Mouse (Mus musculus) kidney, embryonic 14.5 days (tissue): ENCODE measurements around the gene Rhoh. TPM values are rescaled to one million over a fixed set of nuclear protein-coding genes. Genes with fewer than 3 reads are reported as not detected.

ENCODE experiments used
- ATAC-seq: fragments of 200-750 bp; cut with Nextera tagmentation; 2 replicates; pipeline ENCODE4 v1.8.0; 2017; ENCODE audit warnings: moderate number of reproducible peaks, mild to moderate bottlenecking, moderate TSS enrichment, moderate library complexity; ENCODE audit not compliant: low FRiP score, low TSS enrichment
- H3K27ac ChIP-seq: fragments of 300-500 bp; sonication (generic); 2 replicates; pipeline ENCODE4 v1.5.1; 2014; ENCODE audit warnings: low read depth, mild to moderate bottlenecking, low read length, moderate library complexity, mixed read lengths
- H3K27me3 ChIP-seq: fragments of 300-500 bp; sonication (generic); 2 replicates; pipeline ENCODE4 v1.6.1; 2014; ENCODE audit warnings: mild to moderate bottlenecking, low read length; ENCODE audit not compliant: control insufficient read depth, insufficient read depth
- H3K36me3 ChIP-seq: fragments of 300-500 bp; sonication (generic); 2 replicates; pipeline ENCODE4 v1.6.1; 2014; ENCODE audit warnings: low read length, mixed read lengths; ENCODE audit not compliant: control insufficient read depth, insufficient read depth
- H3K4me1 ChIP-seq: fragments of 300-500 bp; sonication (generic); 2 replicates; pipeline ENCODE4 v1.6.1; 2014; ENCODE audit warnings: low read length, mixed read lengths; ENCODE audit not compliant: control insufficient read depth, insufficient read depth
- H3K4me2 ChIP-seq: fragments of 300-500 bp; sonication (generic); replicated peaks from 2 replicates; pipeline ENCODE4 v1.6.1; 2014; ENCODE audit warnings: low read depth, mild to moderate bottlenecking, low read length
- H3K4me3 ChIP-seq: fragments of 300-500 bp; sonication (generic); 2 replicates; pipeline ENCODE4 v1.5.1; 2014; ENCODE audit warnings: mild to moderate bottlenecking, low read length
- H3K9ac ChIP-seq: fragments of 300-500 bp; sonication (generic); 2 replicates; pipeline ENCODE4 v1.6.1; 2014; ENCODE audit warnings: low read depth, mild to moderate bottlenecking, low read length, moderate library complexity
- H3K9me3 ChIP-seq: fragments of 300-500 bp; sonication (generic); 2 replicates; pipeline ENCODE4 v1.6.1; 2016; ENCODE audit warnings: low read length; ENCODE audit not compliant: control insufficient read depth
- WGBS: fragments of 180-500 bp; shearing (Covaris S2); extraction: QIAGEN DNeasy Blood & Tissue Kit; methylation state at CpG from one replicate; pipeline ENCODE4 v1.1.7; 2014; 5-methylcytosine and 5-hydroxymethylcytosine counted together
- polyA plus RNA-seq: library from polyadenylated mRNA; unstranded; fragments of >200 nt; fragmentation: Nextera tagmentation; extraction: Ambion mirVana; gene quantifications from 2 replicates; pipeline ENCODE4 v1.2.1, GENCODE M21; 2014

Rhoh gene
- polyA plus RNA-seq, 1 experiment from 2014 or later: 0.57 TPM

DNA sequence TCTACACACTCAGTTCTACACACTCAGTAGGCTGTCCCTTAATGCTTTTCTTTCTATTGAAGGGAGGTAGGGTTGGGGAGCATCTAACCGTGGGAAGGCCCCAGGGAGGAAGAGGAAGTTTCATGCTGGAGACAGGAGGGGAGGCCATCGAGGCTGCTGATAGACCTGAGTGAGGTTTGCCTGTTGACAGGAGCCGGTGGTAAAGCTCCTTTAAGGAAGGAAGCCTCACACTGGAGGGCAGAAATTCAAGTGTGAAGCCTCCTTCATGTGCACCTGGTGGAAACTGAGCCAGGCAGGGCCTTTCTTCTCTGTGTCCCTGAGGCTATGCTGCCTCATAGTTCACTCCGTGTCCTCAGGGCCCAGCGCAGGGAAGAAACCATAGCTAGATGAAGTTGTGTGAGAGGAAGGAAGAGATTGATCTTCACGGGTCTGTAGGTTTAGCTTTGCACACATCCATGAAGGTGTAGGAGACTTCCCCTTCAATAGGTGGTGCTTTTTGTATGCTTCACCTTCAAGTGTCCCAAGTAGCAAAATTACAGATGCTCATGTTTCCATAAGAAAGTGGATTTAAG, 34.2 kb downstream of the Rhoh start:
- no peak overlapping the region for H3K9ac ChIP-seq
- no peaks in the 10 kb centered on the region for H3K4me1 ChIP-seq
- H3K27me3 ChIP-seq: no peaks in the 10 kb centered on the region
- no peak overlapping the region for H3K27ac ChIP-seq
- H3K4me3 ChIP-seq: no peak overlapping the region
- no peak overlapping the region for H3K4me2 ChIP-seq
- H3K36me3 ChIP-seq: no peaks in the 10 kb centered on the region
- no peaks in the 10 kb centered on the region for H3K9me3 ChIP-seq
- no peak for ATAC-seq
- 69% methylated on average over 6 of the region's 6 CpGs for WGBS

DNA sequence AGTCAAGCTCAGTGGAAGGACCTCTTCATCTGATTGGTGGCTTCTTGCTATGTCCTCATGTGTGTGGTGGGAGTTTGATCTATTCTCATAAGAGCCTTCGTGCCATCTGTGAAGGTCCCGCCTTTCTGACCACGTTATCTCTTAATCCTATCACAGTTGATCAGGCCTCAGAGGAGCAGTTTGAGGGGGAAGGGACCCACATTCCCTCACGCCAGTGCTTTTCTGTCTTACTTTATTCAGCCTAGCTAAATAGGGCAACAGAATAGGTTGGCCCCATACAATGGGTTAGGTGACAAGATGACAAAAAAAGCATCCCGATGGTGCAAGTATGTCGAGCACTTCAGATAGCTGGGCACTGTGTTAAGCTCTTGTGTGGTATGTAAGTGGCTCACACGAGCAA, 34.8 kb downstream of the Rhoh start:
- ATAC-seq: no peak
- WGBS: 84% methylated on average over 7 of the region's 7 CpGs
- Histone ChIP-seq H3K9ac (no peak overlapping the region), H3K27ac (no peak overlapping the region), H3K4me2 (no peak overlapping the region), H3K4me1 (0 out of 2 replicates have a peak, but pooled peaks cover 2% of the 10 kb centered on the region), H3K9me3 (no peaks in the 10 kb centered on the region), H3K27me3 (no peaks in the 10 kb centered on the region), H3K36me3 (no peaks in the 10 kb centered on the region), H3K4me3 (no peak overlapping the region)

DNA sequence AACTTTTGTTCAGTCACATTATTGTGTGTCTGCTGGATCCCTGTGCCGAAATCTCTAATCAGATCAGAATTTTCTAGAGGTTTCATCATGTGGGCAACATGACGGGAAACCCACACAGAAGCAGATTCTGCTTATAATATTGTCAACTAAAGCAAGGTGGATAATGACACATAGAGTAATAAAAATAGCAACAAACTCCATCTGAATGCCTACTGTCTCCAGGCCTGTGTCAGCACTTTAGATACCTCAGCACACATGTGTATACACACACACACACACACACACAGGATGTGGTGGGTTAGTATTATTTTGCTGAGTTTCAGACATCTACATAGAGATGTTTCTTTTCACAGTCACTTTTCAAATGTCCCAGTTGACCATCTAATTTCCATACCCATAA, 36.7 kb downstream of the Rhoh start:
- Histone ChIP-seq H3K27me3 (no peaks in the 10 kb centered on the region), H3K27ac (no peak overlapping the region), H3K9ac (no peak overlapping the region), H3K36me3 (no peaks in the 10 kb centered on the region), H3K4me2 (no peak overlapping the region), H3K4me3 (no peak overlapping the region), H3K4me1 (0 out of 2 replicates have a peak, but pooled peaks cover 5% of the 10 kb centered on the region), H3K9me3 (peaks cover 1% of the 10 kb centered on the region; the same call in 1 of the 2 replicates)
- 92% methylated on average over 2 of the region's 2 CpGs for WGBS
- no peak for ATAC-seq

DNA sequence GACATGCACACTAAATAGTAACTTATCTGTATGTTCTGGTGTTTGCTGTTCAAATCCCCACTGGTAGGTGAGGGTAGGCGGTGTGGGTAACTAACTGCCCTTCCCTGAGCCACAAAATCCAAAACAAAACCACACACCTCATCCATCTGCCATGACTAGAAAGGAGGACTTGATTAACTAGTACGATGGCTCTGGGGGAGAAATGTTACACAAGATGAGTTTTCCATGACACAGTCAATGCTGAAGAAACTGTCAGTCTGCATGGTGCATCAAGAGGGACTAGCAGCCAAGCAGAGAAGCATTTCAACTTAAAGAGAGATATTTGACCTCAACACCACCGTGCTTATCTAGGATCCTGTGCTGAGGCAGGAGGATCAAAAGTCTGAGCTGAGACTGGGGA, 37.7 kb downstream of the Rhoh start:
- Histone ChIP-seq H3K4me2 (no peak overlapping the region), H3K27ac (no peak overlapping the region), H3K9me3 (peaks cover 11% of the 10 kb centered on the region), H3K4me1 (0 out of 2 replicates have a peak, but pooled peaks cover 5% of the 10 kb centered on the region), H3K36me3 (no peaks in the 10 kb centered on the region), H3K27me3 (no peaks in the 10 kb centered on the region), H3K9ac (no peak overlapping the region), H3K4me3 (no peak overlapping the region)
- 70% methylated on average over 3 of the region's 3 CpGs for WGBS
- ATAC-seq: no peak

DNA sequence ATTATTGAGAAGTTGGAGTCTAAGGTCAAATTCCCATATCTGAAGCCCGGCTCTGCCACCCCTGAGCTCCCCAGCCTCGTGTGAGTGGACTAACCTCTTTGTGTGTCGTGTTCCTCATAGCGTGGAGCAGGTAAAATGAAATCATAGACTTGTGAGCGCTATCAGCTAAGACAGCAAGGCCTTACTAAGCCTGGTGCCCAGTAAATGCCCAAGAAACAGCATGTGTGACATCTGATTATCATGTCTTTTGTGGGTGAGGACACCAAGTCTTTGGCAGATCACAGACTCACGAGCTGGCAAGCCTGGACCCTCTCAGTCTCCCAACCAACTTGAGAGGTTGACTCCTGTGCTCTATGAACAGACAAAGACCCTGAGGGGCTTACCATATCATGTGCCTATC, 39.1 kb downstream of the Rhoh start:
- no peak for ATAC-seq
- 92% methylated on average over 6 of the region's 6 CpGs for WGBS
- H3K27me3 ChIP-seq: no peaks in the 10 kb centered on the region
- 0 out of 2 replicates have a peak, but pooled peaks cover 5% of the 10 kb centered on the region for H3K4me1 ChIP-seq
- no peak overlapping the region for H3K4me2 ChIP-seq
- no peak overlapping the region for H3K27ac ChIP-seq
- no peak overlapping the region for H3K4me3 ChIP-seq
- H3K36me3 ChIP-seq: no peaks in the 10 kb centered on the region
- peaks cover 25% of the 10 kb centered on the region for H3K9me3 ChIP-seq
- no peak overlapping the region for H3K9ac ChIP-seq

DNA sequence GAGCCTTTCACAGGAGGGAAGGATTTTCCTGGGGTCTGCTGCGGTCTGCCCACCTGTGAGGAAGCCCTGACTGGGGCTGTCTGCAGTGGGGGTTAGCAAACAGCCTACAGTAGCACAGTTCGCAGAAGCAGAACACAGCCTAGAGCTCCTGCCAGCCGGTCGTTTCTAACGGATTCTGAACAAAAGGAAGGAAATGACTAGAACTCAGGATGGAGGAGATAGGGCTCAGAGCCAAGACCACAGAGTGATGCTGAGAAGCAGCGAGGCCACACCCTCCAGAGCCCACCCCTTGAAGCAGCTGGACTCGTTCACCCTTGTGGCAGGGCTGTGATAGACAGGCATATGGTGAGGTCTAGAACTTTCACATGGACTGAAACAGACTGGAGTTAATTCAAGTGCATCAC, 39.9 kb downstream of the Rhoh start:
- no peaks in the 10 kb centered on the region for H3K27me3 ChIP-seq
- H3K4me3 ChIP-seq: no peak overlapping the region
- 0 out of 2 replicates have a peak, but pooled peaks cover 5% of the 10 kb centered on the region for H3K4me1 ChIP-seq
- peak; percentile 72; the same call in 1 of the 2 replicates for ATAC-seq
- no peaks in the 10 kb centered on the region for H3K36me3 ChIP-seq
- no peak overlapping the region for H3K4me2 ChIP-seq
- no peak overlapping the region for H3K27ac ChIP-seq
- WGBS: 46% methylated on average over 7 of the region's 7 CpGs
- H3K9me3 ChIP-seq: peaks cover 25% of the 10 kb centered on the region
- no peak overlapping the region for H3K9ac ChIP-seq

DNA sequence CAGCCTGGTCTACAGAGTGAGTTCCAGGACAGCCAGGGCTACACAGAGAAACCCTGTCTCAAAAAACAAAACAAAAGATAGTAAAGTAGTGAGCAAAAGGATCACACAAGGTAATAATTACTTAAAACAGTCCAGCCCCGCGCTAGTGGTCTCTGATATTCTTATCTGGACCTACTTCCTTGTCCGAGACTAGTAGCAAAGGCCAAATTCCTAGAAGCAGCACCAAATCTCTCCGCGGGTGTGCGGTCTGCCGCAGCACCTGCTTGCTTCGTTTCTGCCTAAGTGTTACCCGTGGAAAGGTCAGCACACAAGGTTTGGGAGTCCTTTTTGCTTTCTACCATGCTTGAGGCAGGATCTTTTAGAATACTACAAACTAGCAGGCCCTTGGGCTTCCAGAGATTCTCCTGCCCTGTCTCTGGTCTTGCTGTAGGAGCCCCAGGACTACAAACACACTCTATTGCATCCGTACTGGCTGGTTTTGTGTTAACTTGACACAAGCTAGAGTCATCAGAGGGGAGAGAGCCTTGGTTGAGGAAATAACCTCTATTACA, 40.9 kb downstream of the Rhoh start:
- no peaks in the 10 kb centered on the region for H3K36me3 ChIP-seq
- ATAC-seq: no peak
- no peak overlapping the region for H3K4me2 ChIP-seq
- WGBS: 94% methylated on average over 10 of the region's 10 CpGs
- H3K4me1 ChIP-seq: 0 out of 2 replicates have a peak, but pooled peaks cover 5% of the 10 kb centered on the region
- H3K4me3 ChIP-seq: no peak overlapping the region
- H3K9me3 ChIP-seq: peaks cover 29% of the 10 kb centered on the region
- no peak overlapping the region for H3K27ac ChIP-seq
- H3K27me3 ChIP-seq: no peaks in the 10 kb centered on the region
- no peak overlapping the region for H3K9ac ChIP-seq

DNA sequence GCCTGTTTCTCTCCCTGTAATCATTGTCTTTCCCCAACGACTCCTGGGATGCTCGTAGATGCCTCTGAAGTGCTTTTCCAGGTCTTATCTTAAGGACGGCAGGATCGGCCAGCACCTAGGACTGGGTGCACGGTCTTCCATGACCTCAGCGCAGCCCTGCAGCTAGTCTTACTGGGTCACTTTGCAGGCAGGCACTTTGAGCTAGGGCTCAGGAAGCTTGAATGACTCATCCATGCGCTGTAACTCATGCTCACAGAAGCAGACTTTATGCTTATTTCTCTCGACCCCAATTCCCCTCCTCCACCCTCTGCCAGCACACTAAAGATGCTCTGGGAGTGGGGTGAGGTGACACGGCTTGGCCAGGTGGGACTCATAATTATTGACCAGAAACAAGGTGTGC, 41.8 kb downstream of the Rhoh start:
- 0 out of 2 replicates have a peak, but pooled peaks cover 5% of the 10 kb centered on the region for H3K4me1 ChIP-seq
- H3K36me3 ChIP-seq: no peaks in the 10 kb centered on the region
- no peaks in the 10 kb centered on the region for H3K27me3 ChIP-seq
- no peak overlapping the region for H3K4me3 ChIP-seq
- H3K4me2 ChIP-seq: no peak overlapping the region
- ATAC-seq: no peak
- no peak overlapping the region for H3K9ac ChIP-seq
- no peak overlapping the region for H3K27ac ChIP-seq
- H3K9me3 ChIP-seq: peaks cover 29% of the 10 kb centered on the region
- WGBS: 92% methylated on average over 9 of the region's 9 CpGs

DNA sequence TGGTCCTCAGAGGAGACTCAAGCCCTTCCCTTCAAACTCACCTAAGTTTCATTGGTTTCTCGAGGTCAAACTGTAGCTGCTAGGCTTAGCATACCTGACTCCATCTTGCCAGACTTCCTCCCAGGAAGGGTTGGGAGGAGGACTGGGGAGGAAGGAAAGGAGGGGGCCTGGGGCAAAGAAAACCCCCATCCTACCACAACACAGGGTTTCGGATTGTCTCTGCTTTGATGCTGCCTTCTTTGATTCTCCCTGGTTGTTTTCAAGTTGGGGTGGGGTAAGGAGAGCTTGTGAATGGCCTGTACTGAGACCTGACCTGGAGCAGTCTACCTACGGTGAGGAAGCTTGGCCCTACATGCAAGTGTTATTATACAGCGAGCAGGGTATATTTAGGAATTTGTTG, 43.5 kb downstream of the Rhoh start:
- no peak for ATAC-seq
- Histone ChIP-seq H3K27me3 (no peaks in the 10 kb centered on the region), H3K4me1 (0 out of 2 replicates have a peak, but pooled peaks cover 5% of the 10 kb centered on the region), H3K9ac (no peak overlapping the region), H3K27ac (no peak overlapping the region), H3K36me3 (no peaks in the 10 kb centered on the region), H3K9me3 (peaks cover 29% of the 10 kb centered on the region), H3K4me2 (no peak overlapping the region), H3K4me3 (no peak overlapping the region)
- WGBS: 95% methylated on average over 4 of the region's 4 CpGs
